Mouse (Mus musculus): ENCODE measurements around the gene Mrpl47. TPM values are rescaled to one million over a fixed set of nuclear protein-coding genes. Genes with fewer than 3 reads are reported as not detected.
"Not testable (repeated sequence)": the region's sequence is repeated elsewhere in the genome, so short reads cannot be mapped to it uniquely, and the experiment has no call there.

Mrpl47 gene
- 12.6 and 15.2 TPM in 2 replicates for polyA plus RNA-seq (2015; fragmentation: Nextera tagmentation; extraction: Ambion mirVana)

GRCm38 (mm10) chr3:32737172-32737655 lies at the start of gene Mrpl47:
TSS of gene Mrpl47 (minus strand) at chr3:32737605.
- Histone ChIP-seq H3K36me3 (replicated peaks) (peaks cover 19% of the 10 kb centered on the region), H3K4me1 (replicated peaks) (peaks cover 31% of the 10 kb centered on the region), H3K27ac (replicated peaks) (peak within 1 kb of the TSS; percentile 82), H3K4me3 (replicated peaks) (peak within 1 kb of the TSS; percentile 88), H3K9me3 (replicated peaks) (no peaks in the 10 kb centered on the region), H3K4me2 (peak within 1 kb of the TSS; percentile 88), H3K27me3 (no peaks in the 10 kb centered on the region), H3K9ac (peak within 1 kb of the TSS; percentile 81)
- peak; percentile 18 for ATAC-seq (ENCODE audit: insufficient read depth)
- WGBS (ENCODE audit: insufficient replicate concordance), result under 1% methylated on average over 31 of the region's 31 CpGs

GRCm38 (mm10) chr3:32770781-32771180 lies 33.4 kb upstream of the Mrpl47 start:
- H3K27me3 ChIP-seq, result no peaks in the 10 kb centered on the region
- H3K4me3 ChIP-seq (replicated peaks), result no peak overlapping the region
- no peak overlapping the region for H3K27ac ChIP-seq (replicated peaks)
- H3K36me3 ChIP-seq (replicated peaks), result no peaks in the 10 kb centered on the region
- ATAC-seq (ENCODE audit: insufficient read depth), result no peak
- H3K9me3 ChIP-seq (replicated peaks), result no peaks in the 10 kb centered on the region
- H3K4me1 ChIP-seq (replicated peaks), result no peaks in the 10 kb centered on the region
- WGBS (ENCODE audit: insufficient replicate concordance), result 41% methylated on average over 2 of the region's 2 CpGs
- no peak overlapping the region for H3K9ac ChIP-seq
- no peak overlapping the region for H3K4me2 ChIP-seq

GRCm38 (mm10) chr3:32763902-32764301 lies 26.5 kb upstream of the Mrpl47 start:
- Histone ChIP-seq H3K9me3 (replicated peaks) (no peaks in the 10 kb centered on the region), H3K36me3 (replicated peaks) (no peaks in the 10 kb centered on the region), H3K27me3 (no peaks in the 10 kb centered on the region), H3K9ac (no peak overlapping the region), H3K4me1 (replicated peaks) (no peaks in the 10 kb centered on the region), H3K27ac (replicated peaks) (no peak overlapping the region), H3K4me3 (replicated peaks) (no peak overlapping the region), H3K4me2 (no peak overlapping the region)
- no peak for ATAC-seq (ENCODE audit: insufficient read depth)
- 38% methylated on average over 7 of the region's 7 CpGs for WGBS (ENCODE audit: insufficient replicate concordance)

- Histone ChIP-seq H3K27ac (replicated peaks) (no peak overlapping the region), H3K4me3 (replicated peaks) (no peak overlapping the region), H3K27me3 (no peaks in the 10 kb centered on the region), H3K4me2 (no peak overlapping the region), H3K9ac (no peak overlapping the region), H3K36me3 (replicated peaks) (no peaks in the 10 kb centered on the region), H3K9me3 (replicated peaks) (no peaks in the 10 kb centered on the region), H3K4me1 (replicated peaks) (no peaks in the 10 kb centered on the region)
- no peak for ATAC-seq (ENCODE audit: insufficient read depth)
- WGBS (ENCODE audit: insufficient replicate concordance), result 56% methylated on average over 8 of the region's 8 CpGs
These were observed 25.6 kb upstream of the Mrpl47 start for GRCm38 (mm10) chr3:32762962-32763361.

- Histone ChIP-seq H3K4me1 (replicated peaks) (no peaks in the 10 kb centered on the region), H3K4me3 (replicated peaks) (no peak overlapping the region), H3K36me3 (replicated peaks) (0 out of 2 replicates have a peak, but pooled peaks cover 10% of the 10 kb centered on the region), H3K27ac (replicated peaks) (no peak overlapping the region), H3K9ac (no peak overlapping the region), H3K4me2 (no peak overlapping the region), H3K27me3 (no peaks in the 10 kb centered on the region), H3K9me3 (replicated peaks) (no peaks in the 10 kb centered on the region)
- whole genome bisulfite sequencing (ENCODE audit: insufficient replicate concordance), result 59% methylated on average over 5 of the region's 5 CpGs
- no peak for ATAC-seq (ENCODE audit: insufficient read depth)
These were observed 21.8 kb upstream of the Mrpl47 start for GRCm38 (mm10) chr3:32759212-32759611.

- H3K9ac ChIP-seq, result no peak overlapping the region
- no peaks in the 10 kb centered on the region for H3K4me1 ChIP-seq (replicated peaks)
- 80% methylated on average over 3 of the region's 3 CpGs for WGBS (ENCODE audit: insufficient replicate concordance)
- H3K4me3 ChIP-seq (replicated peaks), result no peak overlapping the region
- no peak overlapping the region for H3K4me2 ChIP-seq
- no peaks in the 10 kb centered on the region for H3K9me3 ChIP-seq (replicated peaks)
- peaks cover 48% of the 10 kb centered on the region for H3K36me3 ChIP-seq (replicated peaks)
- H3K27me3 ChIP-seq, result no peaks in the 10 kb centered on the region
- no peak for ATAC-seq (ENCODE audit: insufficient read depth)
- no peak overlapping the region for H3K27ac ChIP-seq (replicated peaks)
These were observed 17.0 kb upstream of the Mrpl47 start for GRCm38 (mm10) chr3:32754384-32754915.

- Histone ChIP-seq H3K36me3 (replicated peaks) (peaks cover 76% of the 10 kb centered on the region), H3K27ac (replicated peaks) (no peak overlapping the region), H3K9ac (no peak overlapping the region), H3K9me3 (replicated peaks) (no peaks in the 10 kb centered on the region), H3K4me3 (replicated peaks) (no peak overlapping the region), H3K4me1 (replicated peaks) (no peaks in the 10 kb centered on the region), H3K27me3 (no peaks in the 10 kb centered on the region), H3K4me2 (no peak overlapping the region)
- WGBS (ENCODE audit: insufficient replicate concordance), result 72% methylated on average over 4 of the region's 4 CpGs
- no peak for ATAC-seq (ENCODE audit: insufficient read depth)
These were observed 12.6 kb upstream of the Mrpl47 start for GRCm38 (mm10) chr3:32749820-32750579.

GRCm38 (mm10) chr3:32748384-32748783 lies 11.0 kb upstream of the Mrpl47 start:
- WGBS (ENCODE audit: insufficient replicate concordance), result 79% methylated on average over 9 of the region's 9 CpGs

GRCm38 (mm10) chr3:32745426-32745825 lies 8.0 kb upstream of the Mrpl47 start:
- not testable (repeated sequence) for H3K9me3 ChIP-seq (replicated peaks); H3K4me2 ChIP-seq; H3K27me3 ChIP-seq; H3K4me1 ChIP-seq (replicated peaks); H3K4me3 ChIP-seq (replicated peaks); ATAC-seq (ENCODE audit: insufficient read depth); H3K9ac ChIP-seq; H3K27ac ChIP-seq (replicated peaks)
- peaks cover 49% of the 10 kb centered on the region for H3K36me3 ChIP-seq (replicated peaks)

More at GRCm38 (mm10) chr3:32748384-32748783, 11.0 kb upstream of the Mrpl47 start:
- H3K4me2 ChIP-seq, result no peak overlapping the region
- no peak overlapping the region for H3K4me3 ChIP-seq (replicated peaks)
- no peak overlapping the region for H3K27ac ChIP-seq (replicated peaks)
- ATAC-seq (ENCODE audit: insufficient read depth), result no peak
- no peaks in the 10 kb centered on the region for H3K4me1 ChIP-seq (replicated peaks)
- H3K9ac ChIP-seq, result no peak overlapping the region
- no peaks in the 10 kb centered on the region for H3K27me3 ChIP-seq
- no peaks in the 10 kb centered on the region for H3K9me3 ChIP-seq (replicated peaks)
- peaks cover 70% of the 10 kb centered on the region for H3K36me3 ChIP-seq (replicated peaks)

- Histone ChIP-seq H3K9me3 (replicated peaks) (no peaks in the 10 kb centered on the region), H3K4me1 (replicated peaks) (no peaks in the 10 kb centered on the region), H3K36me3 (replicated peaks) (peaks cover 44% of the 10 kb centered on the region), H3K9ac (no peak overlapping the region), H3K4me2 (no peak overlapping the region), H3K4me3 (replicated peaks) (no peak overlapping the region), H3K27ac (replicated peaks) (no peak overlapping the region), H3K27me3 (no peaks in the 10 kb centered on the region)
- WGBS (ENCODE audit: insufficient replicate concordance), result 84% methylated on average over 6 of the region's 6 CpGs
- no peak for ATAC-seq (ENCODE audit: insufficient read depth)
These were observed 7.6 kb upstream of the Mrpl47 start for GRCm38 (mm10) chr3:32745001-32745400.

GRCm38 (mm10) chr3:32742276-32742780 lies 4.9 kb upstream of the Mrpl47 start:
- no peak overlapping the region for H3K9ac ChIP-seq
- ATAC-seq (ENCODE audit: insufficient read depth), result no peak
- no peak overlapping the region for H3K4me3 ChIP-seq (replicated peaks)
- peaks cover 13% of the 10 kb centered on the region for H3K4me1 ChIP-seq (replicated peaks)
- 53% methylated on average over 2 of the region's 2 CpGs for WGBS (ENCODE audit: insufficient replicate concordance)
- H3K27me3 ChIP-seq, result no peaks in the 10 kb centered on the region
- H3K27ac ChIP-seq (replicated peaks), result no peak overlapping the region
- H3K36me3 ChIP-seq (replicated peaks), result peaks cover 23% of the 10 kb centered on the region
- H3K4me2 ChIP-seq, result no peak overlapping the region
- no peaks in the 10 kb centered on the region for H3K9me3 ChIP-seq (replicated peaks)

Data from liver, embryonic 15.5 days (tissue).